Comparison of ENCODE assay signal across 17 mouse cellular contexts in genomic region chr11:117543191-117543590, GRCm38 (mm10). TPM values are rescaled to one million over a fixed set of nuclear protein-coding genes. Genes with fewer than 3 reads are reported as not detected.
DNase-seq lines count a peak whose midpoint lies in the region; ATAC-seq and TF ChIP-seq lines count a peak whose summit lies in the region.
"Had no signal": no experiment of that assay in that cellular context is flagged by ENCODE, and none has a peak within 500 bp of the region (broad histone marks: within the 10 kb centered on the region; RNA-seq: fewer than 3 reads in every experiment).

No protein-coding gene starts in this region.

- H3K36me3 ChIP-seq in midbrain, embryonic 13.5 days: no peaks in the 10 kb centered on the region
- no peaks in the 10 kb centered on the region for H3K36me3 ChIP-seq in heart, embryonic 11.5 days (ENCODE audit: control insufficient read depth, insufficient read depth, low read length)
- H3K36me3 ChIP-seq: liver, embryonic 12.5 days had no signal

- DNase-seq in heart, adult 11 months: peak; percentile 94
- no peak for DNase-seq in heart, postnatal 4 days
- DNase-seq in brain, adult 2 months (ENCODE audit: low read depth, low spot score): peak; percentile 83
- DNase-seq in gastrocnemius, adult 2 months: peak; percentile 89
- DNase-seq in testis, postnatal 10 days (ENCODE audit: low spot score): no peak
- DNase-seq in embryo, embryonic 11 days: no peak
- DNase-seq: lung, postnatal 4 days; spleen, adult 18-20 months; thymus, adult 2 months had no signal

- H3K4me3 ChIP-seq in gastrocnemius, adult 2 months: no peak overlapping the region; the same call in 1 of the 2 replicates
- H3K4me3 ChIP-seq in midbrain, embryonic 13.5 days (replicated peaks): no peak overlapping the region
- H3K4me3 ChIP-seq in heart, embryonic 11.5 days (ENCODE audit: low read depth, low read length): no peak overlapping the region
- H3K4me3 ChIP-seq: liver, embryonic 12.5 days; myocyte had no signal

- no peaks in the 10 kb centered on the region for H3K27me3 ChIP-seq in midbrain, embryonic 13.5 days
- H3K27me3 ChIP-seq in heart, embryonic 11.5 days (ENCODE audit: control insufficient read depth, insufficient read depth, low read length): peaks cover 9% of the 10 kb centered on the region

- peak overlapping the region; percentile 92 for H3K27ac ChIP-seq in gastrocnemius, adult 2 months
- H3K27ac ChIP-seq in midbrain, embryonic 13.5 days: peak overlapping the region; percentile 62
- no peak overlapping the region for H3K27ac ChIP-seq in heart, embryonic 11.5 days (ENCODE audit: low read depth, low read length)
- H3K27ac ChIP-seq: liver, embryonic 12.5 days had no signal

- H3K9ac ChIP-seq in midbrain, embryonic 13.5 days (replicated peaks): no peak overlapping the region; the same call in 1 of the 2 replicates
- H3K9ac ChIP-seq in heart, embryonic 11.5 days (ENCODE audit: low read depth, low read length): no peak overlapping the region
- H3K9ac ChIP-seq: liver, embryonic 12.5 days had no signal

- H3K9me3 ChIP-seq in midbrain, embryonic 13.5 days: no peaks in the 10 kb centered on the region
- no peaks in the 10 kb centered on the region for H3K9me3 ChIP-seq in heart, embryonic 11.5 days (replicated peaks; ENCODE audit: control insufficient read depth, low read length)
- H3K9me3 ChIP-seq: liver, embryonic 12.5 days had no signal

- WGBS in midbrain, embryonic 13.5 days: 28% methylated on average over 6 of the region's 6 CpGs
- WGBS in heart, embryonic 11.5 days (ENCODE audit: insufficient replicate concordance): 27% methylated on average over 6 of the region's 6 CpGs

- TF ChIP-seq CTCF in gastrocnemius, adult 2 months (IDR thresholded peaks at IDR 0.05): no peak

- intact Hi-C loops in gastrocnemius, adult 2 months (cut with DNase I): loop anchor here (5.0 kb wide), 2 partner anchors 54 to 104 kb away; no protein-coding TSS in a partner anchor

- H3K4me1 ChIP-seq in midbrain, embryonic 13.5 days (replicated peaks): peaks cover 50% of the 10 kb centered on the region
- H3K4me1 ChIP-seq in heart, embryonic 11.5 days (ENCODE audit: control insufficient read depth, insufficient read depth, low read length): peaks cover 6% of the 10 kb centered on the region
- H3K4me1 ChIP-seq: liver, embryonic 12.5 days had no signal

- ATAC-seq in midbrain, embryonic 13.5 days: no peak
- ATAC-seq in heart, embryonic 11.5 days (replicated peaks; ENCODE audit: insufficient number of reproducible peaks, low FRiP score, low TSS enrichment): no peak
- ATAC-seq: intestine, embryonic 16.5 days; liver, embryonic 12.5 days had no signal

- no peak overlapping the region for H3K4me2 ChIP-seq in midbrain, embryonic 13.5 days (replicated peaks)
- H3K4me2 ChIP-seq in heart, embryonic 11.5 days: no peak overlapping the region
- H3K4me2 ChIP-seq: liver, embryonic 12.5 days had no signal

RNA-seq across cellular contexts. Expression of gene Gm11733, which starts 59.0 kb away (rescaled TPM):
- not detected for total RNA-seq in heart, postnatal 4 days (2021)
- not detected for total RNA-seq in gastrocnemius, adult 2 months (2021)
- polyA plus RNA-seq in midbrain, embryonic 13.5 days (2015; fragmentation: Nextera tagmentation; extraction: Ambion mirVana): not detected in 2 replicates
- polyA plus RNA-seq in heart, embryonic 11.5 days (2014; fragmentation: Nextera tagmentation; extraction: Ambion mirVana): 0.13 TPM in 1 of 2 replicates, not detected in the other
- polyA plus RNA-seq: C2C12; heart, embryonic 16.5 days; large intestine, adult 2 months; liver, embryonic 12.5 days; myocyte; thymus, adult 2 months had no signal

Comparison
In these comparisons a context has a peak if more than half of its experiments do, and no peak if none do; other contexts are left out.
1. DNase-seq: peak in heart, adult 11 months (single experiment), brain, adult 2 months (single experiment) and gastrocnemius, adult 2 months (single experiment); none in heart, postnatal 4 days (single experiment), testis, postnatal 10 days (single experiment) and embryo, embryonic 11 days (single experiment).